Mouse (Mus musculus): ENCODE data around the gene Egfl7. TPM values are rescaled to one million over a fixed set of nuclear protein-coding genes. Genes with fewer than 3 reads are reported as not detected.

Egfl7 gene
- polyA plus RNA-seq, 1 experiment from 2014 or later: 76.5 TPM

DNA sequence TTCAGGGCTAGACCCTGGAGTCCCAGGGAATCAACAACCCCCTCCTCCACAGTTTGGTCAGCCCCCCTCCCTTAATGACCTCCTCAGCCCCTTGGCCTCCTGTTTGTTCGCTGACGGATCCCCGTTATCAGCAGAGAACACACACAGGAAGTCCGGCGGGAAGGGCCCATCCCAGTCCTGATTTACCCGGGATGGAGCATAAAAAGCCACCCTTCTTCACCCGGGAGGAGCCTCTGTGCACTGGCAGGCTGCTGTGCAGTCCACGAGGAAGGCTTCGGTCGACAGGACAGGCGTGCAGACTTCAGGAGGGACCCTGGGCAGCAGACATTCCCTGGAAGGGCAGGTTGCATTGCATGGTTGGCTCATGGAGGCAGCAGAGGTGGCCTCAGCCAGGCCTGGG is 3.8 kb downstream of the Egfl7 start:
- Histone ChIP-seq H3K9ac (replicated peaks) (no peak overlapping the region), H3K4me3 (replicated peaks) (peak overlapping the region; percentile 4), H3K27ac (replicated peaks) (no peak overlapping the region), H3K36me3 (no peaks in the 10 kb centered on the region), H3K4me1 (peaks cover 14% of the 10 kb centered on the region), H3K27me3 (replicated peaks) (no peaks in the 10 kb centered on the region), H3K9me3 (replicated peaks) (no peaks in the 10 kb centered on the region), H3K4me2 (no peak overlapping the region)
- WGBS: 70% methylated on average over 11 of the region's 11 CpGs
- no peak for ATAC-seq (ENCODE audit: low FRiP score)

GRCm38 (mm10) chr2:26585713-26586112 is 5.9 kb downstream of the Egfl7 start:
- no peak overlapping the region for H3K9ac ChIP-seq (replicated peaks)
- ATAC-seq (ENCODE audit: low FRiP score): no peak

GRCm38 (mm10) chr2:26586294-26587043 is 6.7 kb downstream of the Egfl7 start, which contains the start of gene Gm20532:
Gene Gm20532 (plus strand): TSS chr2:26586639.
- Histone ChIP-seq H3K4me1 (peaks cover 16% of the 10 kb centered on the region), H3K27me3 (replicated peaks) (no peaks in the 10 kb centered on the region), H3K4me2 (peak within 1 kb of the TSS; percentile 81), H3K27ac (replicated peaks) (peak within 1 kb of the TSS; percentile 58), H3K9me3 (replicated peaks) (no peaks in the 10 kb centered on the region), H3K9ac (replicated peaks) (peak within 1 kb of the TSS; percentile 67), H3K4me3 (replicated peaks) (peak within 1 kb of the TSS; percentile 58), H3K36me3 (no peaks in the 10 kb centered on the region)
- WGBS: under 1% methylated on average over 64 of the region's 65 CpGs
- peak; percentile 81 for ATAC-seq (ENCODE audit: low FRiP score)

More at GRCm38 (mm10) chr2:26585713-26586112, 5.9 kb downstream of the Egfl7 start:
- H3K27ac ChIP-seq (replicated peaks): peak overlapping the region; percentile 56
- peak overlapping the region; percentile 81 for H3K4me2 ChIP-seq
- WGBS: 56% methylated on average over 6 of the region's 6 CpGs
- H3K4me3 ChIP-seq (replicated peaks): peak overlapping the region; percentile 58
- no peaks in the 10 kb centered on the region for H3K36me3 ChIP-seq
- H3K4me1 ChIP-seq: peaks cover 14% of the 10 kb centered on the region
- H3K9me3 ChIP-seq (replicated peaks): no peaks in the 10 kb centered on the region
- H3K27me3 ChIP-seq (replicated peaks): no peaks in the 10 kb centered on the region

GRCm38 (mm10) chr2:26587044-26587405 is 7.2 kb downstream of the Egfl7 start:
- H3K9me3 ChIP-seq (replicated peaks): no peaks in the 10 kb centered on the region

GRCm38 (mm10) chr2:26588573-26588972 is 8.8 kb downstream of the Egfl7 start:
- no peaks in the 10 kb centered on the region for H3K9me3 ChIP-seq (replicated peaks)
- no peak for ATAC-seq (ENCODE audit: low FRiP score)
- 66% methylated on average over 4 of the region's 4 CpGs for WGBS

More at GRCm38 (mm10) chr2:26587044-26587405, 7.2 kb downstream of the Egfl7 start:
- ATAC-seq (ENCODE audit: low FRiP score): peak; percentile 70
- H3K4me1 ChIP-seq: peaks cover 17% of the 10 kb centered on the region
- no peaks in the 10 kb centered on the region for H3K36me3 ChIP-seq
- H3K4me2 ChIP-seq: peak overlapping the region; percentile 81
- H3K9ac ChIP-seq (replicated peaks): peak overlapping the region; percentile 67
- H3K4me3 ChIP-seq (replicated peaks): peak overlapping the region; percentile 58
- WGBS: 5% methylated on average over 11 of the region's 11 CpGs
- peak overlapping the region; percentile 58 for H3K27ac ChIP-seq (replicated peaks)
- H3K27me3 ChIP-seq (replicated peaks): no peaks in the 10 kb centered on the region

DNA sequence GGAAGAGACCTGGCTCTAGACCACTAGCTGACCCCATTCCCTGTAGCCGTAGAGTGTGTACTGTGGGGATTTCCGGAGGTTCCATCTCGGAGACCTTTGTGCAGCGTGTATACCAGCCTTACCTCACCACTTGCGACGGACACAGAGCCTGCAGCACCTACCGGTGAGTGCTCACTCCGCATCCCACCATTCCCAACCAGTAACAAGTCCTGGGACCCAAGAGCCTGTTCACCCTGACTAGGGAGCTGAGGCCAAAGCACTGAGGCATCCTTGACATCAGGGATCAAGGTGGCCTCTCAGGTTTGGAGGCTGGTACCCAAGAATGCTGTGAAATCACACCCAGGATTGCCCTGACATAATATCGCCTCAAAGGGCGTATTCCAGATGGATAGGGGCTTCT is 9.5 kb downstream of the Egfl7 start:
- Histone ChIP-seq H3K27ac (replicated peaks) (no peak overlapping the region), H3K36me3 (no peaks in the 10 kb centered on the region), H3K4me3 (replicated peaks) (no peak overlapping the region), H3K4me2 (peak overlapping the region; percentile 17; the same call in 1 of the 2 replicates), H3K27me3 (replicated peaks) (no peaks in the 10 kb centered on the region), H3K9me3 (replicated peaks) (no peaks in the 10 kb centered on the region), H3K9ac (replicated peaks) (no peak overlapping the region), H3K4me1 (peaks cover 17% of the 10 kb centered on the region)
- no peak for ATAC-seq (ENCODE audit: low FRiP score)
- 92% methylated on average over 10 of the region's 10 CpGs for WGBS

More at GRCm38 (mm10) chr2:26588573-26588972, 8.8 kb downstream of the Egfl7 start:
- H3K27ac ChIP-seq (replicated peaks): 0 out of 2 replicates have a peak overlapping the region, but pooled peaks have one; percentile 9
- no peaks in the 10 kb centered on the region for H3K27me3 ChIP-seq (replicated peaks)
- H3K4me2 ChIP-seq: peak overlapping the region; percentile 25; the same call in 1 of the 2 replicates
- H3K4me1 ChIP-seq: peaks cover 17% of the 10 kb centered on the region
- no peak overlapping the region for H3K9ac ChIP-seq (replicated peaks)
- H3K36me3 ChIP-seq: no peaks in the 10 kb centered on the region
- H3K4me3 ChIP-seq (replicated peaks): no peak overlapping the region

DNA sequence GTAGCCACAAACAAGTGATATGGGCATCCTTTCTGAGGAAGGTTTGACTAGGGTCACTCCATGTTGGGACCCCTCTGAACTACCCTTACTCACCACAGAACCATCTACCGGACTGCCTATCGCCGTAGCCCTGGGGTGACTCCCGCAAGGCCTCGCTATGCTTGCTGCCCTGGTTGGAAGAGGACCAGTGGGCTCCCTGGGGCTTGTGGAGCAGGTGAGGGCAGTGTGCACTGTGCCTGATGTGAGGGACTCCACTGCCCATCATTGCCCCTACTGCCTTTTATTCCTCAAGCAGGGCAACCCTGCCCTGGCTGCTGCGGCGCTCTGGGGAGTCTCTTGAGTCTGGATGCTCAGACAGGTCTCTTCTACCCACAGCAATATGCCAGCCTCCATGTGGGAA is 10.5 kb downstream of the Egfl7 start:
- Histone ChIP-seq H3K9ac (replicated peaks) (no peak overlapping the region), H3K4me2 (peak overlapping the region; percentile 17; the same call in 1 of the 2 replicates), H3K36me3 (no peaks in the 10 kb centered on the region), H3K4me3 (replicated peaks) (no peak overlapping the region), H3K27me3 (replicated peaks) (no peaks in the 10 kb centered on the region), H3K4me1 (peaks cover 17% of the 10 kb centered on the region), H3K9me3 (replicated peaks) (no peaks in the 10 kb centered on the region), H3K27ac (replicated peaks) (no peak overlapping the region)
- WGBS: 94% methylated on average over 7 of the region's 7 CpGs
- no peak for ATAC-seq (ENCODE audit: low FRiP score)

GRCm38 (mm10) chr2:26590962-26591361 is 11.1 kb downstream of the Egfl7 start:
- Histone ChIP-seq H3K27me3 (replicated peaks) (no peaks in the 10 kb centered on the region), H3K4me1 (peaks cover 17% of the 10 kb centered on the region), H3K4me3 (replicated peaks) (no peak overlapping the region), H3K9me3 (replicated peaks) (no peaks in the 10 kb centered on the region), H3K4me2 (no peak overlapping the region), H3K27ac (replicated peaks) (no peak overlapping the region), H3K36me3 (no peaks in the 10 kb centered on the region), H3K9ac (replicated peaks) (no peak overlapping the region)
- WGBS: 85% methylated on average over 7 of the region's 7 CpGs
- no peak for ATAC-seq (ENCODE audit: low FRiP score)

- H3K4me3 ChIP-seq (replicated peaks): no peak overlapping the region
- no peaks in the 10 kb centered on the region for H3K36me3 ChIP-seq
- H3K27ac ChIP-seq (replicated peaks): no peak overlapping the region
- no peaks in the 10 kb centered on the region for H3K9me3 ChIP-seq (replicated peaks)
- WGBS: 88% methylated on average over 12 of the region's 12 CpGs
- peaks cover 12% of the 10 kb centered on the region for H3K4me1 ChIP-seq
- no peak for ATAC-seq (ENCODE audit: low FRiP score)
- no peak overlapping the region for H3K4me2 ChIP-seq
- H3K9ac ChIP-seq (replicated peaks): no peak overlapping the region
- no peaks in the 10 kb centered on the region for H3K27me3 ChIP-seq (replicated peaks)
Measured at GRCm38 (mm10) chr2:26591416-26591815, 11.6 kb downstream of the Egfl7 start.

DNA sequence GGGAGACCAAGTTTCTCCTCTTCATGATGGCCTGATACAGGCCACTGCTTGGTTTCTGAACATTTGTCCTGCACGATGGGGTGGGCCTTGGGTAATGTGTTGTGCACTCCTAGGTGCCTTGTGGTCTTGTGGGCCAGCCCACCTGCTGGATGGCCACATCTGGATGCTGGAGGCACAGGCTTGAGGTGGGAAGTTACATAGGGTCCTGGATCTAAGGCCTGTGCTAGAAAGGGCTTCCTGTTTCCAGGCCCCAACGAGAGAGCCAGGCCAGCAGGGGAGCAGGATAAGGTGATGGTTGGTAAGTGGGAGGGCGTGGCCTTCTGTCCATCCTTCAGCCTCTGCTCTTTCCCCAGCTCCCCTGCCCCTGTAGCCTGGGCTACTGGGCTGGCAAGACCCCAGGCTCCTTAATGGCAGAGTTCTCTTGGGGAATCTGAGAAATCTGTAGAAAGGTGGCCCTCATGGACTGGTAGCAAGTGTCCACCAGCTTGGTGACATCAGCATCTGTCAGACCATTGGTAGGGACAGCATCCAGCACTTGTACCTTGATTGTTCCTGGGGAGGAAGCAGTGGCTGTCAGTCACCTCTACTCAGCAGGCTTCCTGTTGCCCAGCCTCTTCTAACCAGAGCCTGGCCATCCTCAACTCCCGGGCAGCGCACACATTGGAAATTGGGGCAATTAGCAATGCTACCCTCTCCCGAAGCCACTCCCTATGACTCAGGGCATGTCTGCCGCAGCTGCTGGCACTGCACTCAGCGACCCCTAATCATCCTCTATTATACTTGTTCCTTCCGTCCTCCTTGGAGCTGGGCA is 13.6 kb downstream of the Egfl7 start:
- H3K36me3 ChIP-seq: no peaks in the 10 kb centered on the region
- no peak overlapping the region for H3K4me2 ChIP-seq
- whole genome bisulfite sequencing: 37% methylated on average over 9 of the region's 9 CpGs
- H3K9me3 ChIP-seq (replicated peaks): no peaks in the 10 kb centered on the region
- no peak overlapping the region for H3K4me3 ChIP-seq (replicated peaks)
- no peak overlapping the region for H3K27ac ChIP-seq (replicated peaks)
- H3K27me3 ChIP-seq (replicated peaks): no peaks in the 10 kb centered on the region
- no peak overlapping the region for H3K9ac ChIP-seq (replicated peaks)
- H3K4me1 ChIP-seq: 0 out of 2 replicates have a peak, but pooled peaks cover 3% of the 10 kb centered on the region
- ATAC-seq (ENCODE audit: low FRiP score): no peak

- no peak overlapping the region for H3K4me3 ChIP-seq (replicated peaks)
- no peak overlapping the region for H3K27ac ChIP-seq (replicated peaks)
- H3K4me1 ChIP-seq: 0 out of 2 replicates have a peak, but pooled peaks cover 3% of the 10 kb centered on the region
- H3K9ac ChIP-seq (replicated peaks): no peak overlapping the region
- H3K36me3 ChIP-seq: no peaks in the 10 kb centered on the region
- H3K27me3 ChIP-seq (replicated peaks): no peaks in the 10 kb centered on the region
- no peak overlapping the region for H3K4me2 ChIP-seq
- no peaks in the 10 kb centered on the region for H3K9me3 ChIP-seq (replicated peaks)
- no peak for ATAC-seq (ENCODE audit: low FRiP score)
- 60% methylated on average over 9 of the region's 9 CpGs for WGBS
Measured at GRCm38 (mm10) chr2:26594022-26594346, 14.2 kb downstream of the Egfl7 start.
